Mouse (Mus musculus): Measurements from ENCODE around the gene Ammecr1. TPM values are rescaled to one million over a fixed set of nuclear protein-coding genes. Genes with fewer than 3 reads are reported as not detected.

Gene Ammecr1
- total RNA-seq, 4 experiments from 2014 or later: 3.2 to 4.4 (median 3.4) TPM

DNA sequence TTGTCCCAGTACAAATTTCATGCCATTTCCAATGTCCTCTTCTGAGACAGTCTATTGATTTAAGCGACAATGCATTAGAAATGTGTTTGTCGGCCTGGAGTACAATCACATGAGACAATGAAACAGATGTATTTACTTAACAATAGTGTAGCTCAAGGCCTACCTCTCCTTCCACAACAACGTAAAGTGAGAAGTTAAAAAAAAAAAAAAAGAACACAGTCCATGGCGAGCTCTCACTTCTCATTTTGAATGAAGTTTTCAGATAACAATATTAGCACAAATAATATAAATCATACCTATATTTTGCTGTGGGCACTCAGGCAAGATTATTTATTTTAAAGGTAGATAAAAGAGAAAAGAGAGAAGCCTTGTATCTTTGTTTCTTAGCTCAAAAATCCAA is 49.8 kb downstream of the Ammecr1 start:
- DNase-seq (ENCODE audit: low spot score in 2 of 2): no peak

DNA sequence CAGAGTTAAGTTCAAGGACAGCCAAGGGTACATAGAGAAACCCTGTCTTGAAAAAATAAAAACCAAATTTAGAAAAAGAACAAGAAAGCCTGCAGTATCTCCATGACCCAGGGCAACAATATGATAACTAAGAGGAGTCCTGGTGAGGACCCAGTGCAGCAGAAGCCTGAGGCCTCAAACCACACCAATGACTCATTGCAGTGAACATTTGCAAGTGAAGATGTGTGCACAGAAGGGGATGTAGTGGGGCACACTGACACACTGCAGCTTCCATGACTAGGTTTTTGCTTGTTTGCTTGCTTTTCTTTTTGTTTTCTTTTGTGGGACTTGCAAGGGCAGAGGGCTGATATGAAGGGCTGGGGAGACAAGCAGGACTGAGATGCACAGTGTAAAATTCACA is 52.3 kb downstream of the Ammecr1 start:
- DNase-seq (ENCODE audit: low spot score in 2 of 2): no peak

DNA sequence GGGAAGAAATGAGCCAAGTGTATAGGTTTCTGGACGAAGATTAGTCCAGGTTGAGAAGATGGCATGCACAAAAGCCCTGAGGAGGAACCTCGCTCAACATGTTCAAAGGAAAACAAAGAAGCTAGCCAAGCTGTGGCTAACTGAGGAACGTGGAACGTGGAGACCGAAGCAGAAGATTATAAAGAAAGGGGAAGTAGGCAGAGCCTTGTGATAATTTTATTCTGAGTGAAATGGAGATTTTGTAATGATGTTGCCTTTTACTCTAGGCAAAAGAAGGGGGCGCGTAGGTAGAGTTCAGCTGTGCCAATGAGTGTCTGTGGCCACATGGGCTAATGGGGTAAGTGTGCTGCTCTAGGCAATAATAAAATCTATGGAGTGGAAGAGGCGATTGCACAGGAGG is 62.7 kb downstream of the Ammecr1 start:
- no peak for DNase-seq (ENCODE audit: low spot score in 2 of 2)

DNA sequence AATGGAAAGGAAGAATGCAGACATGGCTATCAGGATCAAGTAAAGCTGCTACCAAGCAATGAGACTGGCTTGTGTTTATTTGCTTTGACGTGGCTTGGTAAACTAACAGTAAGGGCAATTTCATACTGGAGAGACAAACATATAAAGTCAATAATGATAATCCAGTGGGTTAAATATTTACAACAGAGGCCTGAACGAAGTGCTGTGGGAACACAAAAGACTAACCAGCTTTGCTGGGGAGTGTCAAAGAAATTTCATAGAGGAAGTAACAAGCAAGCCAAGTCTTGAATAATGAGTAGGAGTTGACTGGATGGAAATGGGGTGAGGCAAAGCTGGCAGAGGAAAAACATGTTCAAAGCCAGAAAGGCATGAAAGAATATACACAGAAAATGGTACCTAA is 63.9 kb downstream of the Ammecr1 start:
- DNase-seq (ENCODE audit: low spot score in 2 of 2): no peak

DNA sequence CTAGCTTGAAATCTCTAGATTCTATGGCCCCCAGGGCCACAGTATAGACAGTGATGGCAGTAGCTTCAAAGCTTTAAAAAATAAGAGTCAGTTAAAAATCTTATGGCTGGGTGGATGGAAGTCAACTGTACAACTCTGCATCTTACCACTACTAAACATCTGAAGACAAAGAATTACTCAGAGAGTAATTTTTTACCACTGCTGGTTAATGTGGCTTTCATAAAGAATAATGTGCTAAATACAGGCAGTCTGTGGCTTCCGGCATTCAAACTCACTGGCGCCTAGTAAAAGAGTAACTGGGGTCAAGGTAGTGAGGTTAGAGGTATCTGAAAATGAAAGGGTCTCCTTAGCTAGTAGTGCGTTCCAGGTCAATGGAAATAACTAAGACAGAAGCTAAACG is 64.6 kb downstream of the Ammecr1 start:
- DNase-seq (ENCODE audit: low spot score in 2 of 2): no peak

DNA sequence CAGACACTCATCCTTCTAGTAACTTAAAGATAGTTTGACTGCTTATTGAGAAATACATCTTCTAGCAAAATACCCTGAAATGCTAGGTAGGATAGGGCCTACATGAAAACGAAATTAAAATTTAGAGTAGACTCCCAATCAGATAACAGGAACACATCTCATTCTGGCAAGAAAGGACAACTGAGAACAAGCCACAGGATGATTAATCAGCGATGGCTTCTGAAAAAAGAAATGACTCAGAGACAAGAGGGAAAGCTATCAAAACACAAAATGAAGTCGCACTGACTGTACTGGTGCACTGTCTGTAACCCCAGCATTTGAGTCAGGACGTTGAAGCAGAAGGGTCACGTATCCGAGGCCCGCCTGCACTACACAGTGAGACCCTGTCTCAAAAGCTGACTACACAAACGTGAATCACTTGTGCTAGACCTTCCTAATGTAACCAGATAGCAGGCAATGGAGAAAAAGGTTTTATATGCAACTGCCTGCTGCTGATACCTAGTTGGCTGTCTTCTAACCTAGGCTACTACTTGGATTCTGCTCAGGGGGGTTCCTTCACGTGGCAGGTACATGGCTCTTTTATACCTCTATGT is 68.1 kb downstream of the Ammecr1 start:
- no peak for DNase-seq (ENCODE audit: low spot score in 2 of 2)

DNA sequence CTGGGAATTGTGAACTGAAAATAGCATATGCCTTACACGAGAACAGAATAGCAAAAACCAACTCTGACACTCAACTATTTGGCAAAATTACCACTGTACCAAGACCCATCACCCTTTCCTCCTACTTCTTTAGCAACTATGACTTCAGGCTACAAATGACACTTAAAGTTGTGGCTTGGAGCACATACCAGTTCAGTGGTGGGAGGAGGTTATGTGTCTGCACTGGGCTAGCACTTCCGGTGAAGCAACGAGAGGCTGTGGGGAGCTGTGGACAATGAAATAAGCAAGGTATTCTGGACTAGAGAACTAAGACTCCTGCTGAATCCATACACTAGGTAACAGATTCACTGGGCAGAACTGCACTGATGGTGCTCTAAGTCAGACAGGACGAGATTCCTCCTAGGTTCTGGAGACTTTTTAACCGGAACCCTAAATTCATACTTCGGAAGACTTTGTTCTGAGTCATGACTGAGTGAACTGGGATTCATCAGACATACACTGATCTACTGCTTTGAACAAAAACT is 69.0 kb downstream of the Ammecr1 start:
- no peak for DNase-seq (ENCODE audit: low spot score in 2 of 2)

DNA sequence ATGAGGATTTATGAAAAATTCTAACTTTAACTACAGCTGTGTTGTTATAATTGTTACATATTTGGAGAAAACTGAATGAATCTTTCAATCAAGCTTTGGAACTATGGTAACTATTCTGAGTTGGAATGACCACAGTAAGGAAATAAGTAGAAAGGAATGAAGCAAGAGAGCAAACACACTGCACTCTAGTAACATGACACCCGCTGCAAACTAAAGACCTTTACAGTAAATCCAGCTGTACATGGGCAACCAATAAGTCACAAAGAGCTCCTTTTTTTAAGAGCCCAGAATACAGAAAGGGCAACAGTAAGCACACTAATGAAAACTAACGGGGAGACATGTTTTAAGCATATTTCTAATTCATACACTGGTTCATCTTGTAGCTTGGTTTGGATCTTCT is 71.2 kb downstream of the Ammecr1 start:
- DNase-seq (ENCODE audit: low spot score in 2 of 2): no peak

DNA sequence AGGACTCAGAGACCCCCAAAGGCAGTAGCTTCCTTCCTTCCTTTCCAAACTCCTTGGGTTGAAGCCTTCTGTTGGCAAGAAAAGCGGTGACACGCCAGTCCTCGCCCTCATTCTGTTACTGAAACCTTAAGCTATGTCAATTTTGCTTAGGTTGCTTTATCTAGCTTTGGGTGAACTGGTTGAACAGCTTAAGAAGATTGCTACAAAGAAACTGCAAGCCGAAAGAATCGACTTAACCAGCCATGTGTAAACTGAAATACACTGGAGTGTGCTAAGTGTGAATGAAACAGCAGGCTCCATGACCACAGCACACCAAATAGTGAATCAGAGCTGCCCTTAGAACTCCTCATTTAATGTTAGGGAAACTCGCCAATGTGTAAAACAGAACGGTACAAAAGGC is 80.6 kb downstream of the Ammecr1 start:
- DNase-seq (ENCODE audit: low spot score in 2 of 2): no peak

DNA sequence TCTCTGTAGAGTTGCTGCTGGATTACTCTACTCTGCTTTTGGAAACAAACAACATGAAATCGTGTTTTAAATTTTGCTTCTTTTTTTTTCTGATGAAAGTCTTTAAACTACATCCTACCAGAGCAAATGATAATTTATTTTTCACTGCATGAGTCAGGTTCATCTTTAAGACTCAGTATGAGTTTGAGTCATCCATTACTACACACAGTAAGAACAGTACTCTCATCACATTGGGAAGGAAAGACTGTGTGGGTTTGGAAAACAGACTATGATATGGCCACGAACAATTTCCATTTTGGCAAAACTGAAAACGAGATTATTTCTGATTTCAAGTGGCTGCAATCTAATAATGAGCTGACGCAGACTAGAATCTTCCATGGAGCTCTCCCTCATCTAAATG is 82.9 kb downstream of the Ammecr1 start:
- DNase-seq (ENCODE audit: low spot score in 2 of 2): no peak

DNA sequence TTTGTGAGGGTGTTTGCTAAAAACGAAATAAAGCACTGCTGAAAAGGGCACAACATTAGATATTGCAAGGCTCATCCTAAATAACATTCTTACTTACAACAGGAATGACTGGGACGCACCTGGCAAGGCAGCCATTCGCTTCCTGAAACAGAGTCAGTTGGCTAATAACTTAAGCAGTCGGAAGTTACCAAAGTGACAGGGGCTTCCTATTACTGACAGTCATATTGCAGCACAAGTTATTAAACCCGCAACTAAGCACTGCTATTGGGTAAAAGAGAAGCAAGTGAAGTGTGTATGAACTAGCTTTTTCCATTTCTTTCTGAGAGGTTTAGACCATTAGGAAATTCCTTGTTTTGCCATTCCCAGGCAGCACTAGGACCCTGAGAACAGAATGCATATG is 84.3 kb downstream of the Ammecr1 start:
- DNase-seq (ENCODE audit: low spot score in 2 of 2): no peak

DNA sequence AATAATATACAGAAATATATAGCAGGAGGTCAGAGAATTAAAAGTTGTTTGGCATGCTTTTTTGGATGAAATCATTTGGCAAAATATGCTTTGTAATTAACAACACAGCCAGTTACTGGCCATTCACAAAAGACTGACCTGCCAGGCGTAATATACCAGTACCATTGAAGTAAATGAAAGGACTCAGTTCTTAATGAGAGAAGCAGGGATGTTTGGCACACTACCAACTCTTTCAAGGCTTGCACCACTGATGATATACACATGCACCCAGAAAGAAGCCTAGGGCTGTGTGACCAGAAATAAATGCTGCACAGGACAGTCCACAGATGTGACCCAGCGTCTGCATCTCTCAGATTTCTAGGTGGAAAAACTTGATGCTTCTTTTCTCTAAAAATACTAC is 96.7 kb downstream of the Ammecr1 start:
- no peak for DNase-seq (ENCODE audit: low spot score in 2 of 2)

DNA sequence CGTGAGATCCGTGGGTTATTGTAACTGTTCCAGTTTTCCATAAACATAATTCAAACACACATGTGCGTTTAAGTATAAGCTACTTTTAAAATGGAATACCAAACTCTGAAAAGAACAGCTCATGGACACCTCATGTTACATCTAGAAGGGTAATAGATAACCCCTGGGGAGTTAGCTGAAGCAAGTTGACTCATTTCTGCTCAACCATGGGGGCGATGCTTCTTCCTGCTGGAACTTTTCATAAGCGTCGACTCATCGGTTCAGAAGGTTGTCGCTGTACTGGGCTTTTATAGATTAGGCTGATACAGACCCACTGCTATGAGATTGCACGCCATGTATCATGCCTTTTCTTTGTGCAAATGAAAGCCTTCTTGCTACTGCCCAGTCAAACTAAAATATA is 118.5 kb downstream of the Ammecr1 start:
- DNase-seq (ENCODE audit: low spot score in 2 of 2): no peak

DNA sequence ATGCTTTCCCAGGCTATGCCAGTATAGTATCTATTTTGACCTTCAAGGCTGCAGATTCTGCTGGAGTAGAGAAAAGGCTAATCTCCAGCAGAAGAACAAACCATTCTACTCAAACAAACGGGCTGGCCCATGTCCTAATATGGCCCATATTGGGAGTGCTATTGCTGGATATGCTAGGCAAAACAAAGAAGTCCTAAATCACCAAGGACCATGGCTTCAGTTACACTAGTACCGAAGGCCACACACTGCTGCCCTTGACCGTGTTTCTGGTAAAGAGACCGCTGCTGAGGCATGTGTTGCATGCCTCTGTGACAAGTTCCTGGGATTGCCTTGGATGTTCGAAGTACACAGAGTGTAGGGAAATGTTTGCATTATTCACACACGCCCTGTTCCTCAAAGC is 120.3 kb downstream of the Ammecr1 start:
- no peak for DNase-seq (ENCODE audit: low spot score in 2 of 2)

DNA sequence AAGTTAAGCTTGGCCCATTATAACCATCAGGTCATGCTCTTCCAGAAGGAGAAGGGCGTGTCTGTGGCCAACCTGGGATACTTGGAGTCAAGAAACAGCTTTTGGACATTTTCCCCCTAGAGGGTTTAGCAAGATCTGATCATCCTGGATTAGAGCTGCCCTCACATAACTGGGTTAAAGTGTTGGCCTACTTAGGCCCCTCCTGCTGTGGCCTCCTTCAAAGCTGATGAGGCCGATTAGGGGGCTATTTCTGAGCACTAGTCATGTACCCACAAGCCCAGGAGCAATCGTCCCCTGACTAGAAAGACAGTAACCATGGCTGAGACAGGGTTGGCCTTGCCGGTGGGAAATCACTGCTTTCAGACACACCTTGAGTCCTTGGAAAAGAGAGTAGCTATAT is 124.6 kb downstream of the Ammecr1 start:
- no peak for DNase-seq (ENCODE audit: low spot score in 2 of 2)

DNA sequence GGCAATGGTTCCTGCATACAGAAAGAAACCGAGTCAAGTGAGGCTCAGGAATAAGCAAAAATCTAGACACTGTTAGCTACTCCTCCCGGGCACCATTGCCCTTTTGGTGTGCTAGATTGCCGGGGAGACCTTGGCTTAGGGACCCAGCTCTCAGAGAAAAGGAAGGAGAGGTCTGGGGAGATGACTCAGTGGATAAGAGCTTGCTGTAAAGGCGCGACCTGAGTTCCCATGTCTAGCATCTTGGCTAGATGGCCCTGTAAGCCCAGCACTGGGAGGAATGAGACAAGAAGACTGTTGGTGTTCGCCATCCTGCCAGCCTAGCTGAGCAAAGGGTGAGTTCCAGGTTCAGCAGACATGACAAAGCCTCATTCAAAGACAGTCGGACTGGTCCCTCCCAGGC is 127.1 kb downstream of the Ammecr1 start:
- no peak for DNase-seq (ENCODE audit: low spot score in 2 of 2)

DNA sequence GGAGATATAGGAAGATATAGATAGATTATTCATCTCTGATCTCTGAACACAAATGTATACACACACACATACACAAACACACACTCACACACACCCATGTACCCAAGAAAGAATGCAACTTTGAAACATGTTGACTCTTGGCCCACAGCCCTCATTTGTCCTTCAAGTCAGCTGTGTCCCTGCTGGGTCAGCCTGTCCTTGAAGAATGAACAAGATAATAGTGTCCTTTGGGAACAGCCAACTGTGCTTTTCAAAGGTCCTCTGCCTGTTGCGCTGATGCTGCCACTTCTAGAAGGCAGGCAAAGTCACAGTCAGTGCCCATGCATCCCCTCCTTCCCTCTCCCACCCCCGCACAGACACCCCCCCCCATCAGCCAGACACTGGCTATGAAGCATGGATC is 127.7 kb downstream of the Ammecr1 start:
- no peak for DNase-seq (ENCODE audit: low spot score in 2 of 2)

DNA sequence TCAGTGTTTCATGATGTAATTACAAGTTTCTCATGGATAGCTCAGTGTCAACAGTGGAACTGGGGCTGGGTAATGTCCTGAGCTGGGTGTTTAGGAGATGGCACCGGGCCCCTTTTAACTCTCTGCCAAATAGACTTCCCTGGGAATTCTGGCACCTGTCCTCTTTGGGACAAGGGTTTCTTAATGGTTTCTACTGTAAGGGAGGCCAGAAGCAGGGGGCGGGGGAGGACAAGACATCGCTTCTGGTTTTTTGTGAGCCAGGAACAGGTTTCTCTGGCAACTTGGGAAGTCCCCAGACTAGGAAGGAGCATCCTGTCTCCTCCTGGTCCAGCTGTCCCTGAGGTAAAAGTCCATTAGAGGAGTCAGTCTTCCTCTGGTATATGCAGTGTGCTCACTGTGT is 129.2 kb downstream of the Ammecr1 start:
- DNase-seq (ENCODE audit: low spot score in 2 of 2): no peak

DNA sequence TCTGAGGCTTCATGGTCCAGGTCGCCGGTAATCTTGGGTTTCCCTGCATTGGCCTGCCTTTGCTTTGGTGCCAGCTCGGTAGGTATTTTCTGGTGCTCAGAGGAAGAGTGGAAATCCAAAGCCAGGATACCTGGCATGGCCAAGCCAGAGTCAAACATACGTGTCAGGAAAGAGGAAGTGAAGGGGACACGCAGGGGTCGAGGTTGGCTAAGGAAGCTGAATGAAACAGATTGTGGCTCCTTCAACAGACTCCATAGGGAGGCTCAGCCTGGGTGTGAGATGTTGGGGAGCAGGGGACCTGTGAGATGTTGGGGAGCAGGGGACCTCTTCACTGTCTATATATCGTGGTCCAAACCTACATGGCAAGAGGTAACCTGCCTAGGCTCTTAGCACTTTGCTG is 130.1 kb downstream of the Ammecr1 start:
- no peak for DNase-seq (ENCODE audit: low spot score in 2 of 2)

DNA sequence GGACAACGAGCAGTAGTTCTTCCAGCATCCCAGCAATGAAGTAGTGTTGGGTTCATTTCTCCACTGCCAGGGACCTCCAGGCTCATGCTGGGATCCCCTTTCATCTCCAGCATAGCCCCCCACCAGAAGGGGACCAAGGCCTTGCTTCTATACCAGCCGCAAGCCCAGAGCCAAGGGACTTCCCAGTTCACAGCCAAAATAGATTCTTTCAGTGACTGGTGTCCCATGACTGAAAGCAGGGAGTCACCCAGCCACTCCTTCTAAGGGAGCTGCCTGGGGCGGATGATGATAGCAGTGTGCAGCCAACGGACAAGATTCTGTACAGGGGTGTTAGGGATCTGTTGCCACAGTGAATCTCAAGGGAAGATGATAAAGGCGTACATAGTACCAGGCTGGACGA is 131.7 kb downstream of the Ammecr1 start:
- no peak for DNase-seq (ENCODE audit: low spot score in 2 of 2)

DNA sequence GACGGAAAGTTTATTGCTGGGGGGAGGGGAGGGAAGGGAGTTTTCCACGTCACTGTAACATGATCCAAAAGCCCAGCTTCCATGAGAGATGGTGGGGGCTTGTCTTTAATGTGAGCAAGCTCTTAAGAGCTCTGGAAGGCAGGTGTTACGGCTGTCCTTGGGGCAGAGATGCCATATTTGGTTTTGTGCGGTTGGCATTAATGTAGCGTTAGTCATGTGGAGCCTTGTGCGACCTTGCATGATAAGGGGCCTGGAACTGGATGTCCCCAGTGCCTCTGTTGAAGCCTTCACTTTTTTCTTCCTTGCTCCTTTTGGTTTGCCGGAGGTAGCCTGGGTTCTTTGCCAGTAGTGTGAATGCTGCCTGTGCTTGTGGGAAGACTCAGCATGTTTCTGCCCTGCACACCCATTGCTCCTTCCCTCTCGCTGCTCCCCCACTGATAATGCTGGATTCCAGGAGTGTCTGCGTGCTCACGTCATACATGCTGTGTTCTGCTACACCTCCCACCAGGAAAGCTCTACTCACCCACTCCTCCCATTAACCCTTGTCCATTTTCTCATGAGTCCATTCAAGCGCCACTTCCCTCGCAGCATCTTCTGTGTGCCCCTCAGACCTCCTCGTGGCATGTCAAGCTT is 133.2 kb downstream of the Ammecr1 start:
- no peak for DNase-seq (ENCODE audit: low spot score in 2 of 2)

DNA sequence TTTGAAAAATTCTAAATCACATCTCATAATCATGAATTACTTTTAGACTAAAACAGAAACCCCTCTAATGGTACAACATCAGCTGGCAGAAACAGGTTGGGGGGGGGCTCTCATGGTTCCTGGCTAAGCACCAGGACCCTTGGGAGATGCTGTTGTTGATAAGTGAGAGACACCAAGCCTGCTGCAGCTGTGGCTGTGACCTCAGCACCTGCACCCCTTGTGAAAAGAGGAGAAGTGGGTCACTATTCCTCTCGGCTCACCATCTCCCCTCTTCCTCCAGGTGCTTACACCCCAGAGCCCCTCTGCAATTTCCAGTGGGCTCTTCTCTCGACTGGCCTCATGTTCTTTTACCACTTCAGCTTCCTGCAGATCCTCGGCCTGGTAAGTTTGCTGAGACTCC is 134.3 kb downstream of the Ammecr1 start:
- no peak for DNase-seq (ENCODE audit: low spot score in 2 of 2)

DNA sequence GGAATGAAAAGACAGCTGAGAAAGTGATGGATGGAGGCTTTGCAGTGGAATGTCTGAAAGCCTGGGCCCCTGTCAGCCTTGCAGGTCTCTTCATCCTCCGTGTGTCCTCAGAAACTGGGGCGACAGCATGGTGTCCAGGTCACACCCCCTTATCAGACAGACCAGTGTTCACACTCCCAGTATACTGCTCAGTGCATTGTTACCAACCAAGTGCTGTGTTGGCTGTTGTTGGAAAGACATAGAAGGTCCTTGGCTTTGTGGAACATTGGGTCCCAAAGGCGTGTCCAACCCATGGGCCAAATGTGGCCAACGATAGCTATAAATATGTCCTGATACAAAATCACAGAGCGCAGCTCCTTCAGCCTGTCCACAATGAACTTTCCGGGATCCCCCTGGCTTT is 136.0 kb downstream of the Ammecr1 start:
- no peak for DNase-seq (ENCODE audit: low spot score in 2 of 2)

All from gastrocnemius, adult 8-10 months (tissue).